Mouse (Mus musculus) liver, embryonic 15.5 days (tissue): ENCODE data around the gene Pam. TPM values are rescaled to one million over a fixed set of nuclear protein-coding genes. Genes with fewer than 3 reads are reported as not detected.

Experiments used
- ATAC-seq: fragments of 200-750 bp; cut with Nextera tagmentation; 2 replicates; pipeline ENCODE4 v1.8.0; 2017; ENCODE audit warnings: moderate number of reproducible peaks, mild to moderate bottlenecking, moderate library complexity; ENCODE audit not compliant: insufficient read depth
- H3K27ac ChIP-seq: fragments of 300-500 bp; sonication (generic); replicated peaks from 2 replicates; pipeline ENCODE4 v1.5.1; 2015; ENCODE audit warnings: mild to moderate bottlenecking, inconsistent platforms
- H3K27me3 ChIP-seq: fragments of 300-500 bp; sonication (generic); 2 replicates; pipeline ENCODE4 v1.6.1; 2015; ENCODE audit warnings: mild to moderate bottlenecking, inconsistent platforms
- H3K36me3 ChIP-seq: fragments of 300-500 bp; sonication (generic); replicated peaks from 2 replicates; pipeline ENCODE4 v1.6.1; 2015; ENCODE audit warnings: moderate library complexity, mild to moderate bottlenecking, inconsistent platforms
- H3K4me1 ChIP-seq: fragments of 300-500 bp; sonication (generic); replicated peaks from 2 replicates; pipeline ENCODE4 v1.6.1; 2015; ENCODE audit warnings: inconsistent platforms
- H3K4me2 ChIP-seq: fragments of 300-500 bp; sonication (generic); 2 replicates; pipeline ENCODE4 v1.6.1; 2015; ENCODE audit warnings: moderate library complexity, mild to moderate bottlenecking, inconsistent platforms
- H3K4me3 ChIP-seq: fragments of 300-500 bp; sonication (generic); replicated peaks from 2 replicates; pipeline ENCODE4 v1.5.1; 2015; ENCODE audit warnings: mild to moderate bottlenecking, inconsistent platforms
- H3K9ac ChIP-seq: fragments of 300-500 bp; sonication (generic); 2 replicates; pipeline ENCODE4 v1.6.1; 2015; ENCODE audit warnings: moderate library complexity, mild to moderate bottlenecking, inconsistent platforms
- H3K9me3 ChIP-seq: fragments of 300-500 bp; sonication (generic); replicated peaks from 2 replicates; pipeline ENCODE4 v1.6.1; 2016; ENCODE audit warnings: inconsistent platforms
- WGBS: fragments of 180-500 bp; shearing (Covaris S2); methylation state at CpG from one replicate; pipeline ENCODE4 v1.1.7; 2015; ENCODE audit warnings: mixed read lengths; ENCODE audit not compliant: insufficient replicate concordance; 5-methylcytosine and 5-hydroxymethylcytosine counted together
- polyA plus RNA-seq: library from polyadenylated mRNA; unstranded; fragments of >200 nt; fragmentation: Nextera tagmentation; extraction: Ambion mirVana; gene quantifications from 2 replicates; pipeline ENCODE4 v1.2.1, GENCODE M21; 2015

Gene Pam
- polyA plus RNA-seq, 1 experiment from 2014 or later, result 7.5 TPM

- ATAC-seq, result no peak
- Histone ChIP-seq H3K9me3 (no peaks in the 10 kb centered on the region), H3K9ac (no peak overlapping the region), H3K4me3 (no peak overlapping the region), H3K27ac (no peak overlapping the region), H3K4me1 (peaks cover 9% of the 10 kb centered on the region), H3K36me3 (no peaks in the 10 kb centered on the region), H3K4me2 (no peak overlapping the region), H3K27me3 (peaks cover 30% of the 10 kb centered on the region)
- WGBS, result 71% methylated on average over 11 of the region's 11 CpGs
These were observed 2.7 kb upstream of the Pam start for GRCm38 (mm10) chr1:98097957-98098729.

- Histone ChIP-seq H3K4me1 (peaks cover 9% of the 10 kb centered on the region), H3K27ac (no peak overlapping the region), H3K9me3 (no peaks in the 10 kb centered on the region), H3K4me3 (no peak overlapping the region), H3K4me2 (peak overlapping the region; percentile 81; the same call in 1 of the 2 replicates), H3K27me3 (peaks cover 30% of the 10 kb centered on the region), H3K36me3 (no peaks in the 10 kb centered on the region), H3K9ac (no peak overlapping the region)
- 25% methylated on average over 1 of the region's 1 CpGs for WGBS
- ATAC-seq, result no peak
These were observed 1.0 kb upstream of the Pam start for GRCm38 (mm10) chr1:98096396-98096935.

GRCm38 (mm10) chr1:98095991-98096330 is 515 bp upstream of the Pam start:
- WGBS, result 29% methylated on average over 9 of the region's 9 CpGs
- Histone ChIP-seq H3K36me3 (no peaks in the 10 kb centered on the region), H3K4me1 (peaks cover 9% of the 10 kb centered on the region), H3K27me3 (peaks cover 30% of the 10 kb centered on the region), H3K4me2 (peak overlapping the region; percentile 81), H3K9me3 (no peaks in the 10 kb centered on the region), H3K27ac (no peak overlapping the region), H3K4me3 (peak overlapping the region; percentile 65), H3K9ac (peak overlapping the region; percentile 54)
- ATAC-seq, result no peak

- H3K9me3 ChIP-seq, result no peaks in the 10 kb centered on the region
- H3K27me3 ChIP-seq, result peaks cover 30% of the 10 kb centered on the region
- peak overlapping the region; percentile 81 for H3K4me2 ChIP-seq
- H3K36me3 ChIP-seq, result no peaks in the 10 kb centered on the region
- 0 out of 2 replicates have a peak overlapping the region, but pooled peaks have one; percentile 6 for H3K27ac ChIP-seq
- peaks cover 9% of the 10 kb centered on the region for H3K4me1 ChIP-seq
- peak overlapping the region; percentile 65 for H3K4me3 ChIP-seq
- peak; percentile 21; the same call in 1 of the 2 replicates for ATAC-seq
- WGBS, result under 1% methylated on average over 20 of the region's 20 CpGs
- peak overlapping the region; percentile 54 for H3K9ac ChIP-seq
These were observed 618 bp downstream of the Pam start for GRCm38 (mm10) chr1:98094811-98095245.

DNA sequence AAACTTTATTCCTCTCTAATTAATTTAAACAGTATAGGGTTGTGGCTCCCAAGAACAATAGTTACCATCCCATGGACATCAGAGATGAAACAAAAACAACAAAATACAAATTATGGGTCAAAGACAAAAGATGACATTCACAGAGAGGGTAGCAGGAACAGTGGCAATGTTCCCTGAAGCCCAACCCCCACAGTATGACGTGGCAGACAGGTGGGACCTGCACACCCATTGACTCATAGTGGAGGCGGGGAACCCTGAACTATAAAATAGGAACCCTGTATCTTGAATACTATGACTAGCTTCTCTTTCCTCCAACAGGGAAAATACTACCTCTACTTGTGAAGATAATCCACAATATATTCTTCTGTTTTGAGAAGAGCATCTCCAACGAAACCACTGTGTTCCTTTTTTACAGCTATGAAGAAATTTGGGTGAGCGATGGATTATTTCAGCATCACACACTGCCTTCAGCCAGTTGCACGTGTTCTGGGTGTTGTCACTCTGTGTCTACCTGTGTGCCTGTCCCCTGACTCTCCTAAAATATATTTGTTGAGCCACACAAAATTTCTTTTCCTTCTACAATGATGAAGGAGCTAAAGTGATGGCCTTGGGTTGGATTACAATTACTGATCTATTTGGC is 6.0 kb downstream of the Pam start:
- Histone ChIP-seq H3K36me3 (no peaks in the 10 kb centered on the region), H3K4me1 (peaks cover 2% of the 10 kb centered on the region; the same call in 1 of the 2 replicates), H3K4me2 (no peak overlapping the region), H3K27me3 (0 out of 2 replicates have a peak, but pooled peaks cover 2% of the 10 kb centered on the region), H3K9me3 (no peaks in the 10 kb centered on the region), H3K27ac (no peak overlapping the region), H3K4me3 (no peak overlapping the region), H3K9ac (no peak overlapping the region)
- ATAC-seq, result no peak
- WGBS, result 59% methylated on average over 5 of the region's 5 CpGs

DNA sequence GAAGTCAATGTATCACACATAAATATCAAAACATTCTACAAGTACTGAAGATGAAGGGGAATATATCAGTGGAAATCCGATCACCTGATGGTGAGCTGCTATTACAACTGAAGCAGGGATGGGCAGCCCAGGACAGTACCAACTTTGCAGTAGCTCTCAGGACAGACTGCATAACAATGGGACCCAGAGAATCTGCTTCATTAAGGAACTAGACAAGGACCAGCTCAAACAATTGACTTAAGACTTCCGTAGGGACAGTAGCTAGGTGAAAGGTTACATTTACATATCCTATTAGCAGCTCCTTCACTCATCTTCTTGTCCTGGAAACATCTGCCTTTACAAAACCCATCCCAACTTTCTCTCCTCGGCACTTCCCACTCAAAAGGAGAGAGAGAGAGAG is 9.0 kb downstream of the Pam start:
- H3K36me3 ChIP-seq, result no peaks in the 10 kb centered on the region
- no peak overlapping the region for H3K27ac ChIP-seq
- no peaks in the 10 kb centered on the region for H3K9me3 ChIP-seq
- H3K4me3 ChIP-seq, result no peak overlapping the region
- H3K4me1 ChIP-seq, result peaks cover 2% of the 10 kb centered on the region; the same call in 1 of the 2 replicates
- WGBS, result 56% methylated on average over 3 of the region's 3 CpGs
- H3K9ac ChIP-seq, result no peak overlapping the region
- ATAC-seq, result no peak
- H3K4me2 ChIP-seq, result no peak overlapping the region
- no peaks in the 10 kb centered on the region for H3K27me3 ChIP-seq

GRCm38 (mm10) chr1:98084596-98085274 is 10.7 kb downstream of the Pam start:
- Histone ChIP-seq H3K4me2 (no peak overlapping the region), H3K4me1 (peaks cover 2% of the 10 kb centered on the region; the same call in 1 of the 2 replicates), H3K27ac (no peak overlapping the region), H3K9me3 (no peaks in the 10 kb centered on the region), H3K27me3 (no peaks in the 10 kb centered on the region), H3K9ac (no peak overlapping the region), H3K4me3 (no peak overlapping the region), H3K36me3 (no peaks in the 10 kb centered on the region)
- ATAC-seq, result no peak
- 63% methylated on average over 13 of the region's 13 CpGs for WGBS

GRCm38 (mm10) chr1:98083508-98083907 is 11.9 kb downstream of the Pam start:
- 45% methylated on average over 3 of the region's 3 CpGs for WGBS
- H3K4me3 ChIP-seq, result no peak overlapping the region
- ATAC-seq, result no peak

GRCm38 (mm10) chr1:98082988-98083387 is 12.5 kb downstream of the Pam start:
- Histone ChIP-seq H3K4me2 (no peak overlapping the region), H3K4me1 (peaks cover 2% of the 10 kb centered on the region; the same call in 1 of the 2 replicates), H3K27me3 (no peaks in the 10 kb centered on the region), H3K27ac (no peak overlapping the region), H3K36me3 (no peaks in the 10 kb centered on the region), H3K9ac (no peak overlapping the region), H3K4me3 (no peak overlapping the region), H3K9me3 (no peaks in the 10 kb centered on the region)
- no peak for ATAC-seq
- 67% methylated on average over 6 of the region's 6 CpGs for WGBS

More at GRCm38 (mm10) chr1:98083508-98083907, 11.9 kb downstream of the Pam start:
- Histone ChIP-seq H3K9ac (no peak overlapping the region), H3K27me3 (no peaks in the 10 kb centered on the region), H3K4me2 (no peak overlapping the region), H3K27ac (no peak overlapping the region), H3K9me3 (no peaks in the 10 kb centered on the region), H3K36me3 (no peaks in the 10 kb centered on the region), H3K4me1 (peaks cover 2% of the 10 kb centered on the region; the same call in 1 of the 2 replicates)

DNA sequence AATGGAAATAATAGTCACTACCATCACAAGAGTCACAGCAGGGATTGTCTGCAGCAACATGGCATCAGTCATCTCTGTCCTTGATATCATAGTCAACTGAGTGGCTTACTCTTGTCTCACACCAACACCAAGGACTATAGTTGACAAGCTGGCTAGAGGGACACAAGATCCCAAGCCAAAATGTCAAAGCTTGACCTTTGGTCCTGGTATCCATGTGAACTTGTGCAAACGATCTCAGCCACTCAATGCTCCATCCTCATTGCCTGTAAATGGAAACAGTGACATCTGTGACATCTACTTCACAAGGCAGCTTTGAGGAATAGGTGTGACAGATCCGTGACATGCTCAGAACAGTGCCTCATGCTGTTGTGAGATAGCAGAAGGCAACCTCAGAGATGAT is 15.0 kb downstream of the Pam start:
- no peak overlapping the region for H3K4me3 ChIP-seq
- H3K27me3 ChIP-seq, result no peaks in the 10 kb centered on the region
- no peak overlapping the region for H3K4me2 ChIP-seq
- H3K4me1 ChIP-seq, result peaks cover 2% of the 10 kb centered on the region; the same call in 1 of the 2 replicates
- H3K9ac ChIP-seq, result no peak overlapping the region
- H3K36me3 ChIP-seq, result no peaks in the 10 kb centered on the region
- no peak overlapping the region for H3K27ac ChIP-seq
- no peak for ATAC-seq
- H3K9me3 ChIP-seq, result no peaks in the 10 kb centered on the region
- WGBS, result 35% methylated on average over 2 of the region's 2 CpGs

DNA sequence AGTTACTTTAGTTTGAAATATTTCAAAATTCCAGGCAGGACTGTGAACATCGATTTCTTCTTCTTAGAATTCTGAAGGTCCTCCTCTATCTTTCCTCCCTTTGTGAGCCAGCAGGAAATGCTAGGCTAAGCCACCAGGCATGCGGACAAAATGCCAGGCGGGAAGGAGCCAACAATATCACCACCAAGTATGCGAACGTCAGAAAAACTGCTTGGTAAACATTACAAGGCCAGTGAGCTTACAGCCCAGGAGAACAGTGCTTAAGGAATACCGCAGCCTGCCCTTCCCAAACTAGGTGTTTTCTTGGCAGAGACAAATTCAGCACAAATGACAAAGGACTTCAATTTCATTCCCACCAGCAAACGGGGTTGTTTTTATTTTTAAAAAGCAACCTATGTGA is 15.8 kb downstream of the Pam start:
- peaks cover 2% of the 10 kb centered on the region; the same call in 1 of the 2 replicates for H3K4me1 ChIP-seq
- WGBS, result 53% methylated on average over 7 of the region's 7 CpGs

More for the DNA sequence above, 15.8 kb downstream of the Pam start:
- Histone ChIP-seq H3K9me3 (no peaks in the 10 kb centered on the region), H3K36me3 (no peaks in the 10 kb centered on the region), H3K27me3 (no peaks in the 10 kb centered on the region), H3K4me3 (no peak overlapping the region), H3K9ac (no peak overlapping the region), H3K27ac (no peak overlapping the region), H3K4me2 (no peak overlapping the region)
- no peak for ATAC-seq
